Mouse (Mus musculus): ENCODE results near the gene Lrrc23. TPM values are rescaled to one million over a fixed set of nuclear protein-coding genes. Genes with fewer than 3 reads are reported as not detected.

The Lrrc23 gene
- polyA plus RNA-seq, 2 experiments, result 0.09 TPM; not detected in 1

GRCm38 (mm10) chr6:124790121-124790520, 10.6 kb upstream of the Lrrc23 start:
- DNase-seq (ENCODE audit: low read depth in 3 of 3, low spot score in 3 of 3), result no peak
- ATAC-seq (ENCODE audit: insufficient read depth), result no peak
- H3K9me3 ChIP-seq (ENCODE audit: control insufficient read depth, low read length), result no peaks in the 10 kb centered on the region
- H3K9ac ChIP-seq (replicated peaks), result no peak overlapping the region
- H3K27ac ChIP-seq, result no peak overlapping the region
- peaks cover 0 to 1% of the 10 kb centered on the region in 2 experiments; a peak in 1 of 4 replicates for H3K4me1 ChIP-seq (replicated peaks; ENCODE audit: control insufficient read depth in 2 of 2, insufficient read depth in 2 of 2, low read length in 1 of 2)
- WGBS (ENCODE audit: insufficient replicate concordance), result 64% methylated on average over 4 of the region's 4 CpGs
- H3K4me3 ChIP-seq (ENCODE audit: insufficient read depth in 1 of 2, low read depth in 2 of 2, low read length in 2 of 2), result no peak overlapping the region
- H3K27me3 ChIP-seq (ENCODE audit: control insufficient read depth, insufficient read depth, low read length), result no peaks in the 10 kb centered on the region
- H3K4me2 ChIP-seq (ENCODE audit: low read depth), result no peak overlapping the region
- no peak for TF ChIP-seq CTCF (IDR thresholded peaks at IDR 0.05; ENCODE audit: low read depth)
- no peak for TF ChIP-seq EP300 (IDR thresholded peaks at IDR 0.05; ENCODE audit: low read depth)
- no peaks in the 10 kb centered on the region for H3K36me3 ChIP-seq (replicated peaks; ENCODE audit: control insufficient read depth, insufficient read depth, low read depth)

DNA sequence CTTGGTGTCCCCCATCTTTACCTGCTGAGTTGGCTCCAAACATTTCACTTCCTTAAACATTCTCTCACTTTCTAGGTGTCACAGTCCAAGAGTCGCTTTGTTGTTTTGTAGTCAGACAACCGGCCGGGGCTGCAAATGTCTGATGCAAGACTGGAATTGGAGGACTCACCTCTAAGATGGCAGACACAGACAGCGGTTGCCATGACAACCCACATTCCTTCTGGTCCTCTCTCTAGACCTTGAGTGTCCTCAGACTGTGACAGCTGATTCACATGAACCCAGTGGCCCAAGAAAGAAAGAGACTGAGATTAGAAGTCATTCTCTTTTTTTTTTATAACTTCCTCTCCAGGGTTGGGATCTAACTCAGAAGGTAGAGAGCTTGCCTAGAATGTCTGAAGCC, 10.0 kb upstream of the Lrrc23 start:
- Histone ChIP-seq H3K4me1 (replicated peaks; ENCODE audit: control insufficient read depth in 2 of 2, insufficient read depth in 2 of 2, low read length in 1 of 2) (peaks cover 0 to 1% of the 10 kb centered on the region in 2 experiments; a peak in 1 of 4 replicates), H3K27me3 (ENCODE audit: control insufficient read depth, insufficient read depth, low read length) (no peaks in the 10 kb centered on the region), H3K4me2 (ENCODE audit: low read depth) (no peak overlapping the region), H3K27ac (no peak overlapping the region), H3K9me3 (ENCODE audit: control insufficient read depth, low read length) (no peaks in the 10 kb centered on the region), H3K36me3 (replicated peaks; ENCODE audit: control insufficient read depth, insufficient read depth, low read depth) (no peaks in the 10 kb centered on the region), H3K9ac (replicated peaks) (no peak overlapping the region), H3K4me3 (ENCODE audit: insufficient read depth in 1 of 2, low read depth in 2 of 2, low read length in 2 of 2) (no peak overlapping the region)
- 70% methylated on average over 4 of the region's 4 CpGs for WGBS (ENCODE audit: insufficient replicate concordance)
- TF ChIP-seq EP300 (IDR thresholded peaks at IDR 0.05; ENCODE audit: low read depth) (no peak), CTCF (IDR thresholded peaks at IDR 0.05; ENCODE audit: low read depth) (no peak)
- ATAC-seq (ENCODE audit: insufficient read depth), result no peak
- no peak for DNase-seq (ENCODE audit: low read depth in 3 of 3, low spot score in 3 of 3)

- TF ChIP-seq CTCF (IDR thresholded peaks at IDR 0.05; ENCODE audit: low read depth), result no peak
- no peak for TF ChIP-seq EP300 (IDR thresholded peaks at IDR 0.05; ENCODE audit: low read depth)
- Histone ChIP-seq H3K4me2 (ENCODE audit: low read depth) (no peak overlapping the region), H3K27me3 (ENCODE audit: control insufficient read depth, insufficient read depth, low read length) (no peaks in the 10 kb centered on the region), H3K9me3 (ENCODE audit: control insufficient read depth, low read length) (no peaks in the 10 kb centered on the region), H3K27ac (no peak overlapping the region), H3K4me3 (ENCODE audit: insufficient read depth in 1 of 2, low read depth in 2 of 2, low read length in 2 of 2) (no peak overlapping the region), H3K9ac (replicated peaks) (no peak overlapping the region), H3K4me1 (replicated peaks; ENCODE audit: control insufficient read depth in 2 of 2, insufficient read depth in 2 of 2, low read length in 1 of 2) (peaks cover 0 to 2% of the 10 kb centered on the region in 2 experiments; a peak in 2 of 4 replicates), H3K36me3 (replicated peaks; ENCODE audit: control insufficient read depth, insufficient read depth, low read depth) (no peaks in the 10 kb centered on the region)
- WGBS (ENCODE audit: insufficient replicate concordance), result 66% methylated on average over 10 of the region's 10 CpGs
- ATAC-seq (ENCODE audit: insufficient read depth) (no peak), DNase-seq (ENCODE audit: low read depth in 3 of 3, low spot score in 3 of 3) (no peak)
These were observed 8.2 kb upstream of the Lrrc23 start for GRCm38 (mm10) chr6:124787722-124788121.

DNA sequence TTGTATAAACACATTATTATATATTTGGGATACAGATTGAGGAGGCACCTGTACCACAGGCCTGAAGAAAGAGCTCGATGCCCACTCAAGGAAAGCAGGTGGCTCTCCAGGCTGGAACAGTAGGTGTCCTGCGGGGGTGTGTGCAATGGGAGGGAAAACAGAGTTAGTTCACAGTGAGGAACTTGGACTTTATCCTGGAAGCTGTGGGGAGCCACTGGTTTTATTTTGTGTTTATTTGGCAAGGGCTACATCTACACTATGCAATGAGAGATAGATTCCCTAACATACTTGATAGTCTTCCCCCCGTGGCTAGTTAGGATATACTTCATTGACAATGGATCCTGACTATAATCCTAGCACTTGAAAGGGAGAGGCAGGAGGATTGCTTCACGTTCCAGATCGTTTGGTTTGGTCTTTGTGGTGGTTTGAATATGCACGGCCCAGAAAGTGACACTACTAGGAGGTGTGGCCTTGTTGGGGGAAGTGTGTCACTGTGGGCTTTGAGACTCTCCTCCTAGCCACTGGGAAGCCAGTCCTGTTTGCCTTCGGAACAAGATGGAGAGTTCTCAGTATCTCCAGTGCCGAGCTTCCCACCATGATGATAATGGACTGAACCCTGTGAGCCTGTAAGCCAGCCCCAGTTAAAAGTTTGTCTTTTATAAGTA, 7.4 kb upstream of the Lrrc23 start:
- ATAC-seq (ENCODE audit: insufficient read depth) (peak; percentile 51), DNase-seq (ENCODE audit: low read depth in 3 of 3, low spot score in 3 of 3) (no peak)
- 42% methylated on average over 8 of the region's 8 CpGs for WGBS (ENCODE audit: insufficient replicate concordance)
- no peak overlapping the region for H3K9ac ChIP-seq (replicated peaks)
- H3K4me2 ChIP-seq (ENCODE audit: low read depth), result no peak overlapping the region
- TF ChIP-seq CTCF (IDR thresholded peaks at IDR 0.05; ENCODE audit: low read depth) (no peak), EP300 (IDR thresholded peaks at IDR 0.05; ENCODE audit: low read depth) (no peak)
- peaks cover 0 to 5% of the 10 kb centered on the region in 2 experiments; a peak in 2 of 4 replicates for H3K4me1 ChIP-seq (replicated peaks; ENCODE audit: control insufficient read depth in 2 of 2, insufficient read depth in 2 of 2, low read length in 1 of 2)
- no peak overlapping the region for H3K4me3 ChIP-seq (ENCODE audit: insufficient read depth in 1 of 2, low read depth in 2 of 2, low read length in 2 of 2)
- H3K36me3 ChIP-seq (replicated peaks; ENCODE audit: control insufficient read depth, insufficient read depth, low read depth), result no peaks in the 10 kb centered on the region
- no peak overlapping the region for H3K27ac ChIP-seq
- H3K27me3 ChIP-seq (ENCODE audit: control insufficient read depth, insufficient read depth, low read length), result no peaks in the 10 kb centered on the region
- H3K9me3 ChIP-seq (ENCODE audit: control insufficient read depth, low read length), result no peaks in the 10 kb centered on the region

DNA sequence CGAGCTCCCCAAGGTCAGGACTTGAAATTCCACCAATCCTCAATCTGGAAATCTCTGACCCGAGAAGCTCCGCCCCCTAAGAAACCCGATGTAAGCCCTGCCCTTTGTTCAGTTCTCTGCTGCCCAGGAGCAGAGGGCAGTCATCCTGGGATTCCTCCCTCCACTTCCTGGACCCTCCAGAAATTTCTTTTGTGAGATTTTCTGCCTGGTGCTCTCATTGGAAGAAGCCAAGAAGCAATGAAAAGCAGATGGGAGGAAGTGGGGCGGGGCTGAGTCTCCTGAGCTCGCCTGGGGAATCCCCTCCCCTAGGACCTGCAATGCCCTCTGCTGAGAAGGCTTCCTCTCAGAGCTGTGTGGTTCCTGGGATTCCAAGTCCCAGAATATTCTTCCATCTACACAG, 2.9 kb upstream of the Lrrc23 start:
- TF ChIP-seq EP300 (IDR thresholded peaks at IDR 0.05; ENCODE audit: low read depth) (no peak), CTCF (IDR thresholded peaks at IDR 0.05; ENCODE audit: low read depth) (no peak)
- H3K4me2 ChIP-seq (ENCODE audit: low read depth), result peak overlapping the region; percentile 6; the same call in 1 of the 2 replicates
- no peak for DNase-seq (ENCODE audit: low read depth in 3 of 3, low spot score in 3 of 3)

More for the DNA sequence above, 2.9 kb upstream of the Lrrc23 start:
- Histone ChIP-seq H3K9ac (replicated peaks) (no peak overlapping the region), H3K27ac (no peak overlapping the region), H3K27me3 (ENCODE audit: control insufficient read depth, insufficient read depth, low read length) (peaks cover 17% of the 10 kb centered on the region), H3K9me3 (ENCODE audit: control insufficient read depth, low read length) (no peaks in the 10 kb centered on the region), H3K36me3 (replicated peaks; ENCODE audit: control insufficient read depth, insufficient read depth, low read depth) (no peaks in the 10 kb centered on the region), H3K4me3 (ENCODE audit: insufficient read depth in 1 of 2, low read depth in 2 of 2, low read length in 2 of 2) (peak overlapping the region in 1 of 2 experiments; percentile 24; a peak in 1 of 4 replicates), H3K4me1 (replicated peaks; ENCODE audit: control insufficient read depth in 2 of 2, insufficient read depth in 2 of 2, low read length in 1 of 2) (peaks cover 0 to 9% of the 10 kb centered on the region in 2 experiments; a peak in 2 of 4 replicates)
- no peak for ATAC-seq (ENCODE audit: insufficient read depth)
- WGBS (ENCODE audit: insufficient replicate concordance), result 17% methylated on average over 6 of the region's 6 CpGs

Data from liver, embryonic 14.5 days (tissue).